Mouse (Mus musculus) liver, adult 2 months (tissue): Measurements from ENCODE around the gene Fkbp11. TPM values are rescaled to one million over a fixed set of nuclear protein-coding genes. Genes with fewer than 3 reads are reported as not detected.
A peak's percentile ranks its signal among the peaks of the same experiment; 100 is the strongest.
"Not testable (repeated sequence)": the region's sequence is repeated elsewhere in the genome, so short reads cannot be mapped to it uniquely, and the experiment has no call there.

ENCODE experiments used
- DNase-seq: peaks from one replicate; pipeline ENCODE4 v3.0.0-alpha.2; 2011; ENCODE audit warnings: low read depth, low spot score; ENCODE audit errors: extremely low read depth
- H3K27ac ChIP-seq: fragments of 200-500 bp; replicated peaks from 2 replicates; pipeline ENCODE4 v1.5.1; 2012; ENCODE audit warnings: low read depth, mild to moderate bottlenecking, control low read depth, inconsistent platforms, low read length; ENCODE audit not compliant: insufficient read depth
- H3K27me3 ChIP-seq: fragments of 200-500 bp; 2 replicates; pipeline ENCODE4 v1.6.1; 2012; ENCODE audit warnings: mild to moderate bottlenecking, moderate library complexity, low read length, inconsistent platforms; ENCODE audit not compliant: control insufficient read depth, insufficient read depth
- H3K36me3 ChIP-seq: fragments of 200-500 bp; 2 replicates; pipeline ENCODE4 v1.6.1; 2012; ENCODE audit warnings: low read length, inconsistent platforms; ENCODE audit not compliant: control insufficient read depth, insufficient read depth
- H3K4me1 ChIP-seq: fragments of 200-500 bp; 2 replicates; pipeline ENCODE4 v1.6.1; 2011; ENCODE audit warnings: low read length; ENCODE audit not compliant: control insufficient read depth, insufficient read depth
- H3K4me3 ChIP-seq: fragments of 200-500 bp; 2 replicates; pipeline ENCODE4 v1.5.1; 2011; ENCODE audit warnings: low read depth, mild to moderate bottlenecking, control low read depth, low read length, moderate library complexity; ENCODE audit not compliant: insufficient read depth
- H3K79me2 ChIP-seq: fragments of 200-500 bp; 2 replicates; pipeline ENCODE4 v1.6.1; 2012; ENCODE audit warnings: inconsistent platforms, mild to moderate bottlenecking, low read length, moderate library complexity; ENCODE audit not compliant: control insufficient read depth, insufficient read depth
- H3K9ac ChIP-seq: fragments of 200-500 bp; 2 replicates; pipeline ENCODE4 v1.6.1; 2012; ENCODE audit warnings: low read depth, mild to moderate bottlenecking, control low read depth, inconsistent platforms, low read length
- CTCF ChIP-seq: fragments of 200-500 bp; IDR thresholded peaks from 2 replicates; pipeline ENCODE4 v1.5.1; 2011; ENCODE audit warnings: low read depth, low read length, control low read depth
- POLR2A ChIP-seq: fragments of 200-500 bp; IDR thresholded peaks from 2 replicates; pipeline ENCODE4 v1.6.1; 2011; ENCODE audit warnings: low read length, control low read depth; ENCODE audit not compliant: insufficient read depth; ENCODE audit errors: extremely low read depth
- whole genome bisulfite sequencing: fragments of 180-500 bp; shearing (Covaris S2); methylation state at CpG from one replicate; pipeline ENCODE4 v1.1.7; 2018; 5-methylcytosine and 5-hydroxymethylcytosine counted together
- polyA plus RNA-seq: library from polyadenylated mRNA; depleted of rRNA; stranded (reverse); fragments of >200 nt; gene quantifications from 2 replicates; pipeline ENCODE4 v1.2.3, GENCODE M21; 2012
- total RNA-seq: library from RNA; depleted of rRNA; stranded (reverse); fragments of >200 nt; gene quantifications from 2 replicates; pipeline ENCODE4 v1.2.3, GENCODE M21; 2014

Fkbp11 gene
- total and polyA plus RNA-seq, 2 experiments = 22.4 TPM

- H3K27me3 ChIP-seq = no peaks in the 10 kb centered on the region
- no peaks in the 10 kb centered on the region for H3K4me1 ChIP-seq
- TF ChIP-seq POLR2A (no peak), CTCF (no peak)
- H3K36me3 ChIP-seq = no peaks in the 10 kb centered on the region
- peaks cover 10% of the 10 kb centered on the region; the same call in 1 of the 2 replicates for H3K79me2 ChIP-seq
- no peak overlapping the region for H3K4me3 ChIP-seq
- H3K27ac ChIP-seq = no peak overlapping the region
- H3K9ac ChIP-seq = no peak overlapping the region
- 81% methylated on average over 10 of the region's 10 CpGs for WGBS
- no peak for DNase-seq
These were observed 18.5 kb upstream of the Fkbp11 start for GRCm38 (mm10) chr15:98746344-98746965.

- H3K27ac ChIP-seq, H3K4me3 ChIP-seq, H3K27me3 ChIP-seq, DNase-seq, H3K79me2 ChIP-seq, H3K9ac ChIP-seq, H3K36me3 ChIP-seq, H3K4me1 ChIP-seq: not testable (repeated sequence)
- 88% methylated on average over 3 of the region's 3 CpGs for WGBS
These were observed 15.9 kb upstream of the Fkbp11 start for GRCm38 (mm10) chr15:98743863-98744262.

- Histone ChIP-seq H3K79me2 (peaks cover 3% of the 10 kb centered on the region; the same call in 1 of the 2 replicates), H3K27ac (no peak overlapping the region), H3K27me3 (no peaks in the 10 kb centered on the region), H3K4me3 (no peak overlapping the region), H3K4me1 (peaks cover 11% of the 10 kb centered on the region), H3K9ac (no peak overlapping the region), H3K36me3 (no peaks in the 10 kb centered on the region)
- 82% methylated on average over 8 of the region's 8 CpGs for WGBS
- no peak for DNase-seq
- TF ChIP-seq POLR2A (no peak), CTCF (no peak)
These were observed 14.9 kb upstream of the Fkbp11 start for GRCm38 (mm10) chr15:98742766-98743428.

GRCm38 (mm10) chr15:98740219-98740618, 12.2 kb upstream of the Fkbp11 start:
- WGBS = 94% methylated on average over 8 of the region's 8 CpGs
- Histone ChIP-seq H3K4me1 (peaks cover 12% of the 10 kb centered on the region), H3K27ac (no peak overlapping the region), H3K79me2 (no peaks in the 10 kb centered on the region), H3K9ac (no peak overlapping the region), H3K36me3 (no peaks in the 10 kb centered on the region), H3K4me3 (no peak overlapping the region), H3K27me3 (no peaks in the 10 kb centered on the region)
- DNase-seq = no peak
- TF ChIP-seq POLR2A = no peak
- no peak for TF ChIP-seq CTCF

GRCm38 (mm10) chr15:98738796-98739195, 10.8 kb upstream of the Fkbp11 start:
- Histone ChIP-seq H3K27me3 (no peaks in the 10 kb centered on the region), H3K27ac (no peak overlapping the region), H3K79me2 (no peaks in the 10 kb centered on the region), H3K4me1 (peaks cover 14% of the 10 kb centered on the region), H3K36me3 (no peaks in the 10 kb centered on the region), H3K9ac (no peak overlapping the region), H3K4me3 (no peak overlapping the region)
- 49% methylated on average over 4 of the region's 4 CpGs for WGBS
- TF ChIP-seq POLR2A (no peak), CTCF (peak; percentile 69)
- DNase-seq = peak; percentile 38

- no peaks in the 10 kb centered on the region for H3K36me3 ChIP-seq
- H3K9ac ChIP-seq = no peak overlapping the region
- DNase-seq = peak; percentile 56
- TF ChIP-seq POLR2A = no peak
- TF ChIP-seq CTCF = peak; percentile 81
- H3K27ac ChIP-seq = peak overlapping the region; percentile 20; the same call in 1 of the 2 replicates
- no peaks in the 10 kb centered on the region for H3K27me3 ChIP-seq
- H3K4me3 ChIP-seq = no peak overlapping the region
- no peaks in the 10 kb centered on the region for H3K79me2 ChIP-seq
- peaks cover 14% of the 10 kb centered on the region for H3K4me1 ChIP-seq
These were observed 9.9 kb upstream of the Fkbp11 start for GRCm38 (mm10) chr15:98737881-98738280.
